ENCODE assay signal across 12 mouse cellular contexts in the genomic region with DNA sequence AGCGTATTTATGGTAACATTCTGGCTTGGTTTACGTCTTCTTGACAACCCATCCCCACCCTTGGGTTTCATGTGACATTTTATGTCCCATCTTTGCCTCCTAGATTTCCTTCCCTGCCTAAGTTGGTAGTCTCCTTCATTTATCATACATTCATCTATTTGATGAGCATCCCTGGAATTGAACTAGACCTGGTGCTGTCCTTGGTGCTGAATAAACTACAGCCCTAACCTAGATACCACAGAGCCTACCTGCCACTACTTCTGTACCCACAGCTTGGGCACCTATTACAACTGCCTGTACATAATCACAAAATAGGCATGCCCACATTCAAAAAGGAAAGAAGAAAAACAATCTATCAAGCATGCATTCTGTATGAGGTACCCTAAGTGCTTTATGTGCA.
A peak's percentile ranks its signal among the peaks of the same experiment; 100 is the strongest.
DNase-seq lines count a peak whose midpoint lies in the region; ATAC-seq and TF ChIP-seq lines count a peak whose summit lies in the region.
"Had no signal": no experiment of that assay in that cellular context is flagged by ENCODE, and none has a peak within 500 bp of the region (broad histone marks: within the 10 kb centered on the region; RNA-seq: fewer than 3 reads in every experiment).

No protein-coding gene starts in this region.

- no peak for TF ChIP-seq EP300 in CH12.LX (IDR thresholded peaks at IDR 0.05; ENCODE audit: low read length)

- no peak overlapping the region for H3K4me3 ChIP-seq in intestine, embryonic 14.5 days (ENCODE audit: low read depth, low read length)
- no peak overlapping the region for H3K4me3 ChIP-seq in intestine, embryonic 16.5 days (ENCODE audit: low read length)
- no peak overlapping the region for H3K4me3 ChIP-seq in CH12.LX (replicated peaks in 1 of 3; ENCODE audit: low read depth in 2 of 3, low read length in 2 of 3, poor library complexity in 1 of 3)
- H3K4me3 ChIP-seq in neural tube, embryonic 15.5 days (replicated peaks): no peak overlapping the region
- H3K4me3 ChIP-seq: forebrain, embryonic 15.5 days; midbrain, embryonic 12.5 days had no signal

- H3K27me3 ChIP-seq in intestine, embryonic 14.5 days (replicated peaks; ENCODE audit: control insufficient read depth, insufficient read depth, low read length): no peaks in the 10 kb centered on the region
- H3K27me3 ChIP-seq in intestine, embryonic 16.5 days (replicated peaks; ENCODE audit: control insufficient read depth, insufficient read depth, low read length): no peaks in the 10 kb centered on the region
- H3K27me3 ChIP-seq in CH12.LX (replicated peaks) (peaks cover 2% of the 10 kb centered on the region), Patski (no peaks in the 10 kb centered on the region)
- H3K27me3 ChIP-seq in neural tube, embryonic 15.5 days (replicated peaks): no peaks in the 10 kb centered on the region
- H3K27me3 ChIP-seq: forebrain, embryonic 15.5 days; midbrain, embryonic 12.5 days had no signal

- no peak overlapping the region for H3K9ac ChIP-seq in intestine, embryonic 14.5 days (ENCODE audit: low read length)
- no peak overlapping the region for H3K9ac ChIP-seq in intestine, embryonic 16.5 days (ENCODE audit: low read depth, low read length)
- H3K9ac ChIP-seq in CH12.LX (ENCODE audit: insufficient read depth, low read depth): no peak overlapping the region
- H3K9ac ChIP-seq in neural tube, embryonic 15.5 days (replicated peaks): no peak overlapping the region
- H3K9ac ChIP-seq: forebrain, embryonic 15.5 days; midbrain, embryonic 12.5 days had no signal

- in situ Hi-C loops in CH12.LX (cut with MboI; ENCODE audit: low pct_ligation_motif_present, low pct_unique_long_range_greater_than_20kb, low sequenced_read_pairs) (no loop called here), Patski (cut with MboI; ENCODE audit: low pct_unique_long_range_greater_than_20kb) (no loop called here)

- CTCF ChIA-PET in Patski (lab: Charles Lee): no interaction called here

- 74% methylated on average over 2 of the region's 2 CpGs for WGBS in intestine, embryonic 14.5 days
- 72% methylated on average over 2 of the region's 2 CpGs for WGBS in intestine, embryonic 16.5 days
- WGBS in neural tube, embryonic 15.5 days: 87% methylated on average over 2 of the region's 2 CpGs

- H3K4me2 ChIP-seq in intestine, embryonic 14.5 days (ENCODE audit: low read length): no peak overlapping the region
- H3K4me2 ChIP-seq in intestine, embryonic 16.5 days (ENCODE audit: low read depth, low read length): no peak overlapping the region
- no peak overlapping the region for H3K4me2 ChIP-seq in CH12.LX (ENCODE audit: insufficient read depth, low read depth, poor library complexity, severe bottlenecking)
- H3K4me2 ChIP-seq in neural tube, embryonic 15.5 days: no peak overlapping the region
- H3K4me2 ChIP-seq: forebrain, embryonic 15.5 days; liver, embryonic 11.5 days; midbrain, embryonic 12.5 days had no signal

- TF ChIP-seq CTCF in CH12.LX (conservative IDR thresholded peaks at IDR 0.05 in 1 of 2, IDR thresholded peaks at IDR 0.05 in 1 of 2; ENCODE audit: low read depth in 2 of 2, low read length in 2 of 2): no peak
- no peak for TF ChIP-seq CTCF in Patski (IDR thresholded peaks at IDR 0.05)

- TF ChIP-seq POLR2A in CH12.LX (IDR thresholded peaks at IDR 0.05; ENCODE audit: low read depth, low read length): no peak

- POLR2A ChIA-PET in Patski (lab: Charles Lee): no interaction called here

- H3K27ac ChIP-seq in intestine, embryonic 14.5 days (ENCODE audit: low read depth): no peak overlapping the region
- no peak overlapping the region for H3K27ac ChIP-seq in intestine, embryonic 16.5 days (ENCODE audit: low read length)
- H3K27ac ChIP-seq in CH12.LX (ENCODE audit: insufficient read depth, low read depth): no peak overlapping the region
- no peak overlapping the region for H3K27ac ChIP-seq in neural tube, embryonic 15.5 days (replicated peaks)
- H3K27ac ChIP-seq: forebrain, embryonic 15.5 days; midbrain, embryonic 12.5 days had no signal

- no peak for ATAC-seq in intestine, embryonic 14.5 days (replicated peaks; ENCODE audit: low FRiP score, low TSS enrichment, low read depth)
- ATAC-seq in intestine, embryonic 16.5 days: no peak
- ATAC-seq in Patski: no peak
- no peak for ATAC-seq in neural tube, embryonic 15.5 days (ENCODE audit: low FRiP score)
- ATAC-seq: forebrain, embryonic 15.5 days had no signal

- no peaks in the 10 kb centered on the region for H3K79me2 ChIP-seq in CH12.LX (replicated peaks; ENCODE audit: control insufficient read depth, extremely low read depth, insufficient read depth, poor library complexity, severe bottlenecking)

- peak; percentile 69 for DNase-seq in intestine, embryonic 14.5 days (ENCODE audit: low spot score)
- peak; percentile 49 for DNase-seq in CH12.LX (ENCODE audit: extremely low read depth)
- DNase-seq in Patski (ENCODE audit: low read depth, low spot score): peak; percentile 4
- DNase-seq in forelimb bud, embryonic 11.5 days (ENCODE audit: low read depth, low spot score): peak; percentile 74
- no peak for DNase-seq in layer of hippocampus, postnatal 36 days
- no peak for DNase-seq in layer of hippocampus, adult 11-12 months (ENCODE audit: low spot score)
- DNase-seq: cerebellum, postnatal 10 days had no signal

- dilution Hi-C loops in CH12.LX (cut with MboI; ENCODE audit: extremely low pct_ligation_motif_present, extremely low pct_unique_long_range_greater_than_20kb, low sequenced_read_pairs): no loop called here

- no peak for TF ChIP-seq RAD21 in CH12.LX (IDR thresholded peaks at IDR 0.05; ENCODE audit: low read depth, low read length)

- H3K9me3 ChIP-seq in intestine, embryonic 14.5 days (ENCODE audit: control insufficient read depth, low read length): 0 out of 2 replicates have a peak, but pooled peaks cover 2% of the 10 kb centered on the region
- no peaks in the 10 kb centered on the region for H3K9me3 ChIP-seq in intestine, embryonic 16.5 days (ENCODE audit: control insufficient read depth, low read length)
- peaks cover 8% of the 10 kb centered on the region for H3K9me3 ChIP-seq in CH12.LX (replicated peaks; ENCODE audit: low read length)
- H3K9me3 ChIP-seq in neural tube, embryonic 15.5 days (replicated peaks): no peaks in the 10 kb centered on the region
- H3K9me3 ChIP-seq: forebrain, embryonic 15.5 days; midbrain, embryonic 12.5 days had no signal

- H3K4me1 ChIP-seq in intestine, embryonic 14.5 days (replicated peaks; ENCODE audit: control insufficient read depth, insufficient read depth, low read length): no peaks in the 10 kb centered on the region
- no peaks in the 10 kb centered on the region for H3K4me1 ChIP-seq in intestine, embryonic 16.5 days (ENCODE audit: control insufficient read depth, insufficient read depth, low read length)
- no peaks in the 10 kb centered on the region for H3K4me1 ChIP-seq in CH12.LX (ENCODE audit: control insufficient read depth in 1 of 2, insufficient read depth in 2 of 2)
- no peaks in the 10 kb centered on the region for H3K4me1 ChIP-seq in neural tube, embryonic 15.5 days
- H3K4me1 ChIP-seq: forebrain, embryonic 15.5 days; midbrain, embryonic 12.5 days had no signal

- H3K36me3 ChIP-seq in intestine, embryonic 14.5 days (ENCODE audit: control insufficient read depth, insufficient read depth, low read length): no peaks in the 10 kb centered on the region
- H3K36me3 ChIP-seq in intestine, embryonic 16.5 days (ENCODE audit: control insufficient read depth, insufficient read depth, low read length): no peaks in the 10 kb centered on the region
- no peaks in the 10 kb centered on the region for H3K36me3 ChIP-seq in CH12.LX (replicated peaks in 1 of 2; ENCODE audit: control insufficient read depth in 1 of 2, insufficient read depth in 1 of 2, low read length in 1 of 2)
- no peaks in the 10 kb centered on the region for H3K36me3 ChIP-seq in neural tube, embryonic 15.5 days
- H3K36me3 ChIP-seq: forebrain, embryonic 15.5 days; midbrain, embryonic 12.5 days had no signal

TF ChIP-seq in CH12.LX, 34 proteins besides CTCF, POLR2A, EP300 and RAD21:
- TF ChIP-seq RCOR1 (conservative IDR thresholded peaks at IDR 0.05; ENCODE audit: low read depth, low read length) (no peak), CHD1 (IDR thresholded peaks at IDR 0.05; ENCODE audit: low read depth, low read length) (no peak), USF2 (conservative IDR thresholded peaks at IDR 0.05; ENCODE audit: low read depth, low read length) (no peak), ZNF384 (IDR thresholded peaks at IDR 0.05; ENCODE audit: low read depth, low read length) (no peak), UBTF (IDR thresholded peaks at IDR 0.05; ENCODE audit: low read depth, low read length) (no peak), MAZ (IDR thresholded peaks at IDR 0.05; ENCODE audit: low read depth, low read length) (no peak), USF1 (IDR thresholded peaks at IDR 0.05; ENCODE audit: low read depth, low read length) (no peak), GABPA (IDR thresholded peaks at IDR 0.05; ENCODE audit: insufficient replicate concordance, low read depth, low read length) (no peak), ELF1 (IDR thresholded peaks at IDR 0.05; ENCODE audit: low read depth, low read length) (no peak), MEF2A (IDR thresholded peaks at IDR 0.05; ENCODE audit: borderline replicate concordance, low read depth, low read length) (no peak)

Comparison
In these comparisons a context has a peak if more than half of its experiments do, and no peak if none do; other contexts are left out.
1. DNase-seq: peak in intestine, embryonic 14.5 days (single experiment), CH12.LX (single experiment), Patski (single experiment) and forelimb bud, embryonic 11.5 days (single experiment); none in layer of hippocampus, postnatal 36 days (0 of 2) and layer of hippocampus, adult 11-12 months (single experiment).